Mouse (Mus musculus): ENCODE measurements around the gene 1700113H08Rik.
A peak's percentile ranks its signal among the peaks of the same experiment; 100 is the strongest.

Gene 1700113H08Rik

GRCm38 (mm10) chr10:87209466-87209865, 151.6 kb downstream of the 1700113H08Rik start:
- ATAC-seq (ENCODE audit: low TSS enrichment): peak; percentile 81

GRCm38 (mm10) chr10:87211046-87211445, 153.2 kb downstream of the 1700113H08Rik start:
- peak; percentile 47; the same call in 1 of the 2 replicates for ATAC-seq (ENCODE audit: low TSS enrichment)

GRCm38 (mm10) chr10:87212854-87213253, 155.0 kb downstream of the 1700113H08Rik start:
- peak; percentile 80 for ATAC-seq (ENCODE audit: low TSS enrichment)

DNA sequence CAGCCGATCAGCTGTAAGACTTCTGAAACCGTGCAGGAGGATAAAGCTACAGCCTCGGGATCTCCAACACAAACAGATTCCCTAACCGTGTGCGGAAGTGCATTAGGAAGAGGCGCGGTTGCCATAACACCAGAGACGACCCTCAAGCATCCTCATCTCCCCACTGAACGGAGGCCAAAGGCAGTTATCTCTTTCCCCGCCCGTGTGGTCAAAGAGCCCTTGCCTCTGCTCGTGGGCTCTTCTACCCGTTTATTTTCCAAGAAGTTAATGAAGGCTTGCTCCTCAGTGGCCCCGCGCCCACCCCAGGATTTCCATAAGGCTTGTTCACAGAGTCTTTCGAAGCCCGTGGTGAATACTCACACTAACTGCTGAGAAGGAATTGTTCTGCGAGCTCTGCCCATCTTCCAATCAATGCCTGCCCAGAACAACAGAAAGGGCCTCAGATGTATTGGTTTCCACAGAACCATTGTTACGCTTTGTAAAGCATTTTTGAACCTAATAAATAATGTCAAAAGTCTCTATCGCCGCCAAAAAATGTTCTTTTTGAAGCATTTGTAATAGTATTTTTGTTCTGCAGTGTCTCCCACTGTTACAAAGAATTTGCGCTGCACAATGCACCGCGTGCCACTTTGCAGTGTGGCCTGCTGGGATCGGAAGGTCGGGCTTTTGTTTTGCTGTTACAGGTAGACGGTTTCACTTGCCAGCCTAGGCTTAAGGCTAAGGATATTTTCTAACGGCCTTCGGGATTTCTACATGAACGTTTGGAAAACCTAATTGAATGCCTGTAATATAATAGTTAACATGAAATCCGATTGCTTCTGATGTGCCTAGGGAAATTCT, 172.4 kb downstream of the 1700113H08Rik start:
- no peak for ATAC-seq (ENCODE audit: low TSS enrichment)

DNA sequence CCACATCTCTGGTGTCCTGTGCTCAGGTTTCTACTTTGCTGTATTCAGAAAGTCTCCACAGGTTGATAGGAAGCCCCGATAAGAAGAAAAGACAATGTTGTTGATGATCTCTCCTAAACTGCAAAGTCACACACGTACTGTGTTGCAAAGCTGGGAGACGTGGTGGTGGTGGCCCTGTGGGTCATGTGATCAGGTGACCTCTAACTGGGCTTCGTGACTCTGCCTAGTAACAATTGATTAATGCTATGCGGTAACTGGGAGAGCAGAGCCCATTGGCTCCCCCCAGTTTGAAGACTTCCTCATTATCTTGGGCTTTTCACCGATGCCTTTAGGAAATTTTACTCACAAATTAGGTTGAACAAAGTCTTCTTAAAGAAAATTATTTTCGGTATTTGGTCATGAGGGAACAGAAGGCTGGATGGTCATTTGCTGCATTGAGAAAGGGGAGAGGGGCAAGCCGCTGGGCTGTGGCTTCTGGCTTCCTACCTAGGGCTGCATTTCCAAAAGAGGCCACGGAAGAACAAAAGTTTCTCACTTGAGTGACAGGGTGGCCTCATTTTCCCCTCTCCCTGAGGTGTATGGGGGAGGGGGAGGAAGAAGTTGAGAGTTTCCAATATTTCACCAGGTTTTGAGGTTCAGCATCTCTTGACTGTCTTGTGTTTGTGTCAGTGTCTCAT, 181.6 kb downstream of the 1700113H08Rik start:
- ATAC-seq (ENCODE audit: low TSS enrichment): no peak

DNA sequence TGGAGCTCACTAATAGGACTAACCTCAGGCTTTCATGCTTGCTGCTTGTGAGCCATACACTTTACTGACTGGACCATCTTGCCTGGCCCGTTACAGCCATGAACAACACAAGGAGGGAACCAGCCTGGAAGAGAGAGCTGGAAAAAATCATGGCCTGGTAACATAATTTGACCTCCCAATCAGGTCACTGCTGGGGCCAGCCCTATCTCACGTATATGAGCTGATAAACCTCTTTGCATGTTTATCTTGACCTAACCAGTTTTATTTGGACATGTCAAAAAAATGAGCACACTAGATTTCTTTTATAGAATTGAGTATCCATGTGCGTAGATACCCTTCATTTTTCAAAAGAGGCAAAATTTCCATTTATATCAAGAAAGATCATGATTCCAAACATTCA, 213.9 kb downstream of the 1700113H08Rik start:
- ATAC-seq (ENCODE audit: low TSS enrichment): no peak

GRCm38 (mm10) chr10:87272133-87272622, 214.3 kb downstream of the 1700113H08Rik start:
- ATAC-seq (ENCODE audit: low TSS enrichment): no peak

GRCm38 (mm10) chr10:87275075-87275474, 217.2 kb downstream of the 1700113H08Rik start:
- ATAC-seq (ENCODE audit: low TSS enrichment): no peak
